Mouse (Mus musculus) midbrain, embryonic 15.5 days (tissue): ENCODE measurements around the gene 1110017D15Rik. TPM values are rescaled to one million over a fixed set of nuclear protein-coding genes. Genes with fewer than 3 reads are reported as not detected.

Experiments
- ATAC-seq: fragments of 200-750 bp; cut with Nextera tagmentation; replicated peaks from 2 replicates; pipeline ENCODE4 v1.8.0; 2017; ENCODE audit warnings: moderate TSS enrichment
- H3K27ac ChIP-seq: fragments of 300-500 bp; sonication (generic); 2 replicates; pipeline ENCODE4 v1.5.1; 2015; ENCODE audit warnings: mild to moderate bottlenecking, inconsistent platforms
- H3K27me3 ChIP-seq: fragments of 300-500 bp; sonication (generic); replicated peaks from 2 replicates; pipeline ENCODE4 v1.6.1; 2015; ENCODE audit warnings: inconsistent platforms
- H3K36me3 ChIP-seq: fragments of 300-500 bp; sonication (generic); replicated peaks from 2 replicates; pipeline ENCODE4 v1.6.1; 2015; ENCODE audit warnings: inconsistent platforms
- H3K4me1 ChIP-seq: fragments of 300-500 bp; sonication (generic); 2 replicates; pipeline ENCODE4 v1.6.1; 2015; ENCODE audit warnings: inconsistent platforms
- H3K4me2 ChIP-seq: fragments of 300-500 bp; sonication (generic); 2 replicates; pipeline ENCODE4 v1.6.1; 2015; ENCODE audit warnings: inconsistent platforms, mild to moderate bottlenecking, moderate library complexity
- H3K4me3 ChIP-seq: fragments of 300-500 bp; sonication (generic); 2 replicates; pipeline ENCODE4 v1.5.1; 2015; ENCODE audit warnings: mild to moderate bottlenecking, inconsistent platforms
- H3K9ac ChIP-seq: fragments of 300-500 bp; sonication (generic); 2 replicates; pipeline ENCODE4 v1.6.1; 2015; ENCODE audit warnings: mild to moderate bottlenecking, inconsistent platforms
- H3K9me3 ChIP-seq: fragments of 300-500 bp; sonication (generic); 2 replicates; pipeline ENCODE4 v1.6.1; 2016; ENCODE audit warnings: inconsistent platforms
- WGBS: fragments of 180-500 bp; shearing (Covaris S2); methylation state at CpG from one replicate; pipeline ENCODE4 v1.1.7; 2015; ENCODE audit warnings: mixed read lengths; 5-methylcytosine and 5-hydroxymethylcytosine counted together
- polyA plus RNA-seq: library from polyadenylated mRNA; unstranded; fragments of >200 nt; fragmentation: Nextera tagmentation; extraction: Ambion mirVana; gene quantifications from 2 replicates; pipeline ENCODE4 v1.2.1, GENCODE M21; 2015

The 1110017D15Rik gene
- polyA plus RNA-seq, result 13.8 and 15.5 TPM in 2 replicates

DNA sequence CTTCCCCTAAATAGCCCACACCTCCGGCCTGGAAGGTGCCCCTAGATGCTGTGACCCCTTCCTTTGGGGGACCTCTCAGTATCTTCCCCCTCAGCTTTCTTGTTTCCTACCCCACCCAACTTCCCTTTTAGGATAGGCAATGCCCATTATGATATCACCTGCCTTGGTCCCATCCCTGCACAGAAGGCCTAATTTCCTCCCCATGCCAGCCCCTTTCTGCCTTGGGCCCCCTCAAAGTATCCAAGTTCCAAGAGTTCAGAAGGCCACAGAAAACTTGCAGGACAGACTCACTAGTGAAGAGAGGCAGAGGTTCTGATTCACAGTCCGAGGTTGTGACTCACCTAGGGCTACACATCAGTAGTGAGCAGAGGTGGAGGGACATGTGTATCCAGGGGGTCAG is at the start of gene 1110017D15Rik:
TSS of gene 1110017D15Rik (minus strand) at position 101 of the 400 bp plus-strand sequence.
- Histone ChIP-seq H3K4me1 (peaks cover 8% of the 10 kb centered on the region), H3K9ac (no peak within 1 kb of the TSS), H3K27ac (no peak within 1 kb of the TSS), H3K27me3 (no peaks in the 10 kb centered on the region), H3K9me3 (no peaks in the 10 kb centered on the region), H3K4me2 (no peak within 1 kb of the TSS), H3K36me3 (0 out of 2 replicates have a peak, but pooled peaks cover 2% of the 10 kb centered on the region), H3K4me3 (no peak within 1 kb of the TSS)
- 88% methylated on average over 2 of the region's 2 CpGs for WGBS
- no peak for ATAC-seq

DNA sequence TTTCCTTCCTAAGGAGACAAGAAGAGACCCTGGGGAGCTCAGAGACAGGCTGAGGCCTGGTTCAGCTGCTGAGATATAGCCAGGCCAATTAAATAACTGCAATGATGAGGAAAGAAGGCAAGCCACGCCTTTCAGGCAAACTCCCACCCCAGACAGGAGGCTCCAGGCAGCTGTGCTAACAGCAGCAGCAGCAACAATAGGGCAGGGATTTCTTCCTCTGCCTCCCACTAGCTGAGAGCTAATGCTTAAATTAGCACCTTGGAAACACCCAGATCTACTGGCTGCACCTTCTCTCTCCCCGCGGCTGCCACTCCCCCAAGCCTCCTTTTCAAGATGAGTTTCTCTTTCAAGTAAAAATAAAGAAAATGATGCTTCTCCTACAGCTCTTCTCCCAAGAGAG is 49.0 kb upstream of the 1110017D15Rik start:
- H3K4me1 ChIP-seq, result peaks cover 33% of the 10 kb centered on the region
- no peaks in the 10 kb centered on the region for H3K9me3 ChIP-seq
- no peaks in the 10 kb centered on the region for H3K27me3 ChIP-seq
- no peak overlapping the region for H3K4me3 ChIP-seq
- 16% methylated on average over 3 of the region's 3 CpGs for WGBS
- no peak for ATAC-seq
- H3K4me2 ChIP-seq, result peak overlapping the region; percentile 3
- H3K9ac ChIP-seq, result no peak overlapping the region
- no peaks in the 10 kb centered on the region for H3K36me3 ChIP-seq
- H3K27ac ChIP-seq, result no peak overlapping the region

DNA sequence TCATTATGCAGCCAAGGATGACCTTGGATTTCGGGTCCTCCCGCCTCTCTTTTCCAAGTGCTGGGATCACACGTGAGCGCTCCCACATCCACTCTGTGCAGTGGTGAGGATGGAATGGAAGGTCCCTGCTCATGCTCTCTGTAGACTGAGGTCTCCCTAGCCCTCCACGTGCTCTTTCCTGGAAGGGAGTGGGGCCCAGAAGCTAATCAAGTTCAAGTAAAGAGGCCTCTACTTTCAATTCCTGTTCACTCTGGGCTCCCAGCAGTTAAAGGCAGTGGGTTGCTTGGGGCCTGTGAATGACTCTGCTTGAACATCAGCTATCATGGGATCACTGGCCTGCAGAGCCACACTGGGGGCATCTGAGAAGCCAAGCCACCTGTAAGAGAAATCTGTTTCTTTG is 46.2 kb upstream of the 1110017D15Rik start:
- Histone ChIP-seq H3K4me2 (no peak overlapping the region), H3K27me3 (no peaks in the 10 kb centered on the region), H3K36me3 (no peaks in the 10 kb centered on the region), H3K4me1 (peaks cover 26% of the 10 kb centered on the region), H3K4me3 (no peak overlapping the region), H3K9me3 (no peaks in the 10 kb centered on the region), H3K9ac (no peak overlapping the region), H3K27ac (no peak overlapping the region)
- no peak for ATAC-seq
- WGBS, result 91% methylated on average over 5 of the region's 5 CpGs

DNA sequence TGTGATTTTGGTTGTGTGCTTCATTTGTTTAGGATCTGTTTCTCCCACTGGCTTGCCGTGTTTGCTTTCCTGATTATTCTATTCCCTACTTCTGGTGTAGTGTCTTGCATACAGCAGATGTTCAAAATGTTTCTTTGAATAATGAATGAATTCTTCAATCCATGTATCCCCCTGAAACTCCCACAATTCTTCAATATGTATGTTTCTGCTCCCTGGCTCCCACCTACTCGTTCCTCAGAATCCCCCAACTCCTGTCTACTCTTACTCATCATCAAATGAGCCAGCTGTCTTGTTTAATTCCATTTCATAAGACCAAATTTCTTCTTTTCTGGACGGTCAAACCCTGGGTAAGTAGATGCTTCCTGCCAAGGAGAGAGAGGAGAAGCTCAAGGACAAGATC is 40.0 kb upstream of the 1110017D15Rik start:
- H3K27ac ChIP-seq, result peak overlapping the region; percentile 57; the same call in 1 of the 2 replicates
- no peaks in the 10 kb centered on the region for H3K9me3 ChIP-seq
- H3K9ac ChIP-seq, result no peak overlapping the region
- peak overlapping the region; percentile 21; the same call in 1 of the 2 replicates for H3K4me2 ChIP-seq
- peaks cover 41% of the 10 kb centered on the region for H3K4me1 ChIP-seq
- WGBS, result 48% methylated on average over 3 of the region's 3 CpGs
- no peak overlapping the region for H3K4me3 ChIP-seq
- ATAC-seq, result no peak
- H3K36me3 ChIP-seq, result no peaks in the 10 kb centered on the region
- H3K27me3 ChIP-seq, result no peaks in the 10 kb centered on the region

DNA sequence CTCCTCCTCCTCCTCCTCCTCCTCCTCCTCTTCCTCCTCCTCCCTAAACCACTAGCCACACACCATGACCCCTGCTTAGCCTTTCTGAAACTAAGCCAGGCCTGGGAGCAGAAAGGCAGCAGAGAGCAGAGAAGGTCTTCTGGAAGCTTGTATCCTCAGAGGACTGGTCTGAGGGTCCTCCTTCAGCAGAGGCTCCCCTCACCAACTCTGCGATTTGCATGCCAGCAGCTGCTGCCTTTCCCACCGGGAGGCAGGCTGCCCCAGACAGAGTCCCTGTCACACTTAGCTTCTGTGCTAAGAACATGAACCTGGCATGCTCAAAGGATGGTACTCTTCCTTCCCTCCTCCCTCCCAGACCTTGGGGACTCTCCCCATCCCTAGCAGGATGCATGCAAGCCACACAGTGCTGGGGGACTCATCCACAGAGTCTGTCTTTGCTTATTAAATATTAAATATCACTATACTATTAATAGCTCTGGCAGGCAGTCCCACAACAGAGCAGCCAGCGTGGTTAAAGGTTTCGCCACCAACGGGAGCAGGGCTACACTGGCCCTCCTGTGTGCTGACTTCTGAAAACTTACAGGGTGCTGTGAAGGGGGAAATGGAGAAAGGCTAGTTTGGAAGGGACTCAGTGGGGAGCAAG is 39.3 kb upstream of the 1110017D15Rik start:
- Histone ChIP-seq H3K9me3 (no peaks in the 10 kb centered on the region), H3K4me3 (no peak overlapping the region), H3K9ac (no peak overlapping the region), H3K36me3 (no peaks in the 10 kb centered on the region), H3K4me2 (peak overlapping the region; percentile 21; the same call in 1 of the 2 replicates), H3K27me3 (no peaks in the 10 kb centered on the region), H3K27ac (peak overlapping the region; percentile 57), H3K4me1 (peaks cover 41% of the 10 kb centered on the region)
- ATAC-seq, result peak; percentile 67; the same call in 1 of the 2 replicates
- 55% methylated on average over 5 of the region's 5 CpGs for WGBS

DNA sequence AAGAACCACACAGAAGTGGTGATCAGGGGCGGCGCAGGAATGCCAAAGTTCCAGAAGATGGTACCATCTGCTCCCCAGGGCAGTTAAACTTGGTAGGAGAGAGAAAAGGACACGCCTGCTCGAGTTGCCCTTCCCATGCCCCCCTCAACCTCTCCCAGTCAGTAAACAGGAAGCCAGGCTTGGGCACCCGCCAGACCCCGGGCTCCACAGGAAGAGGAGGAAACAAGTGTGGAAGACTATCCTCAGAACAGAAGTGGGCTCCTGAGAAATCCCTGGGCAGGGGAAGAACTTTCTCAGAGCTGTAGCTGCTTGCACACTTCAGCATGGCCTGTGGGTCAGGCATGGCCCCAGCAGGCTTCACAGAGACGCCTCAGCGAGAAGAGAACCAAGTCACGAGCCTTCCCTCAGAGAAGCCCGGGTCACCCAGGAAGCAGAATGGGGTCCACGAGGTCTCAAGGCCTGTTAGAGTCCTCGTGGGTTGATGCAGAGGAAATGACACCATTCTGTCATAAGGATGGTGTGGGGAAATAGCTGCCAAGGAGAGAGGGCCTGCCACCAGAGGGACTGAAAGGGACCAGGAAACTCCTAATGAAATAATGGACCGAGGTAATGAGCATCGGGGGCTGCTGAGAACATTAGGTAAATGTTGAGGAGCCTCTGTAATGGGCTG is 38.0 kb upstream of the 1110017D15Rik start:
- Histone ChIP-seq H3K9ac (no peak overlapping the region), H3K4me2 (no peak overlapping the region), H3K4me1 (peaks cover 41% of the 10 kb centered on the region), H3K9me3 (no peaks in the 10 kb centered on the region), H3K4me3 (no peak overlapping the region), H3K36me3 (no peaks in the 10 kb centered on the region), H3K27ac (no peak overlapping the region), H3K27me3 (no peaks in the 10 kb centered on the region)
- no peak for ATAC-seq
- 83% methylated on average over 14 of the region's 14 CpGs for WGBS

DNA sequence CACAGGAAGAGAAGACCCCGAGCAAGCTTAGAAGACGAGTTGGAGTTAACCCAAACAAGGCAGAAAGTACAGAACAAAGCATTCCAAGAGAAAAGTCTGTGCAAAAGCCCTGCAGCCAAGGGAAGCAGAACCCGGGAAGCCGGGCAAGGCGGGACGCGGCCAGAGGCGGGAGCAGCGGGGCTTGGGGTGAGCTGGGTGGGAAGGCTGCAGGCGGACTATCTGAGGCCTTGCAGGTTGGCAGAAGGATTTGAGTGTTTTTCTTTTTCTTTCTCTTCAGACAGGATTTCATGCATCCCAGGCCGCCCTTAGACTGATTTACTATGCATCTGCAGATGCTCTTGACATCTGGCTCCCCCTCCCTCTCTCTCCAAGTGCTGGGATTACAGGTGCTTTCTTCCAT is 36.0 kb upstream of the 1110017D15Rik start:
- no peak for ATAC-seq
- Histone ChIP-seq H3K9ac (no peak overlapping the region), H3K27me3 (no peaks in the 10 kb centered on the region), H3K36me3 (no peaks in the 10 kb centered on the region), H3K4me1 (peaks cover 43% of the 10 kb centered on the region), H3K27ac (peak overlapping the region; percentile 23; the same call in 1 of the 2 replicates), H3K4me2 (no peak overlapping the region), H3K4me3 (no peak overlapping the region), H3K9me3 (no peaks in the 10 kb centered on the region)
- 60% methylated on average over 11 of the region's 11 CpGs for WGBS

DNA sequence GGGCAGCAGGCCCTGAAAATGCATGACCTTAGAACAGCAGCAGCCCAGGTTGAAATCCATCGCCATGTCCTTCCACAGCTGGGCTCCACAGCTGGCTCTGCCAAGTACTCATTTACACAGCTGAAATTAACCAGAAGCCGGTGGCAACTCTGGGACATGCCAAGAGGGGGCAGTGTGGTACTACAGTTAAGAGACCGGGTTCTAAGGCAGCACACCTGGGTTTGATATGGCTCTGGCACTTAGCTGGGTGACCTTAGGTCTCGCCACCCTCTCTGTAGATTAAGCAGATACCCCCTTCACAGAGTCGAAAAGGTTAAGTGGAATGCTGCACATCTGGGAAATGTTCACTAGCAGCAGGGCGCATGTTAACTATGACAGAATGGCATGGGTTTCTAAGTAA is 35.4 kb upstream of the 1110017D15Rik start:
- 46% methylated on average over 6 of the region's 6 CpGs for WGBS
- Histone ChIP-seq H3K36me3 (no peaks in the 10 kb centered on the region), H3K9me3 (no peaks in the 10 kb centered on the region), H3K9ac (no peak overlapping the region), H3K27ac (no peak overlapping the region), H3K4me2 (no peak overlapping the region), H3K4me1 (peaks cover 39% of the 10 kb centered on the region), H3K27me3 (no peaks in the 10 kb centered on the region), H3K4me3 (no peak overlapping the region)
- no peak for ATAC-seq

DNA sequence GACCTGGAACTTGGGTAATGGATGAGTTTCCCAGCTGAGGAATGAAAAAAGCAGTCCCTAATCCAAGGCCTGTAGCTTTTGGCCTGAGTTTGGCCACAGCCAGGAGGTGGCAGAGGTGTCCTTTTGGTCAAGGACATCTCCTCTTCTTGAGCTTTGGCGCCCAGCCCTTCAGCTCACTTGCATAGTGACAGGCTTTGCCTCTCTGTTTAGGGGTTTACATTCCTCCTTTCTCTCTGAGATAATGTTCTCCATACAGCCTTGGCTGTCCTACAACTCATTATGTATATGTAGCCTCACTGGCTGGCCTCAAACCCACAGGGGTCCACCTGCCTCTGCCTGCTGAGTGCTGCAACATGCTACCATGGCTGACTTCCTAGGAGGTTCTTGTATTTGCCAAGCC is 30.0 kb upstream of the 1110017D15Rik start:
- H3K27me3 ChIP-seq, result no peaks in the 10 kb centered on the region
- H3K9me3 ChIP-seq, result no peaks in the 10 kb centered on the region
- H3K4me1 ChIP-seq, result peaks cover 28% of the 10 kb centered on the region
- no peak overlapping the region for H3K4me2 ChIP-seq
- no peaks in the 10 kb centered on the region for H3K36me3 ChIP-seq
- no peak overlapping the region for H3K9ac ChIP-seq
- no peak for ATAC-seq
- H3K4me3 ChIP-seq, result no peak overlapping the region
- WGBS, result 78% methylated on average over 1 of the region's 1 CpGs
- H3K27ac ChIP-seq, result no peak overlapping the region

DNA sequence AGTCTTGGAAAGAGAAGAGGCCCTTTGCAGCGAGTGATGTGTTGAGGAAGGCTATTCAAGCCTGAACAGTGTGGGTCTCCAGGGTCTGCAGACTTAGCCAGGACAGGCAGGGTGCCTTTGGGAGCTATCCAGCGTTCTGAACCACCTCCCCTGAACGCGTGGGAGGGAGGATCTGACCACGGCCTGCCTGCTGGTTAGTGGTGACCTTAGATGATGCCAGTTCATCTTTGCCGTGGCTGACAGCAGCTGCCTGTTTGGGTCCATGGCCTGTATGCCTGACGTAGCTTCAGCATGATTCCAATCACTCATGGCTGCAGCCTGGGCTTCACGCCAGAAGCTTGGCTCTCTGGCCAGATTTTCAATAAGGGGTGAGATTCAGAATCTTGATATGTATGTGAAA is 28.9 kb upstream of the 1110017D15Rik start:
- Histone ChIP-seq H3K4me1 (peaks cover 29% of the 10 kb centered on the region), H3K4me2 (no peak overlapping the region), H3K9ac (no peak overlapping the region), H3K4me3 (no peak overlapping the region), H3K27me3 (no peaks in the 10 kb centered on the region), H3K36me3 (no peaks in the 10 kb centered on the region), H3K9me3 (no peaks in the 10 kb centered on the region), H3K27ac (no peak overlapping the region)
- ATAC-seq, result no peak
- WGBS, result 18% methylated on average over 8 of the region's 8 CpGs

DNA sequence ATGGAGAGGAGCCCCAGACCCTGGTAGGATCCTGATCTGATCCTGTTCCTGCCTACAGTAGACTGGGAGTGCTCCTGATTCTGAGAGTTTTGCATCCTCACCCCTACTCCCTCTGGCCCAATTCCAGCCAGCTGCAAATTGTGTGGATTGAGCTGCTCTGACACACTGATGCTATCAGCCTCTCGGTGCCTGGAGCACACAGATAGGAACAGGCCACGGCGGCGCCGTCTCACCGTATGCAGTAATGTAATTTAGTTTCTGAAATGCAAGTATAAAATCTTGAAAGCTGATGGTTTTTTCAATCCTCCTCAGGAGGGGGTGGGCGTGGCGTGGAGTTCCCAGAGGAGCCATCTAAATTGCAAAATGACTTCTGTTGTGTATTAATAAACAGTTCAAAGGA is 25.0 kb upstream of the 1110017D15Rik start:
- WGBS, result 69% methylated on average over 8 of the region's 8 CpGs
- peak; percentile 37 for ATAC-seq
- H3K9ac ChIP-seq, result no peak overlapping the region
- peak overlapping the region; percentile 64; the same call in 1 of the 2 replicates for H3K27ac ChIP-seq
- peaks cover 26% of the 10 kb centered on the region for H3K4me1 ChIP-seq
- H3K4me2 ChIP-seq, result no peak overlapping the region
- no peaks in the 10 kb centered on the region for H3K9me3 ChIP-seq
- H3K4me3 ChIP-seq, result no peak overlapping the region
- H3K36me3 ChIP-seq, result no peaks in the 10 kb centered on the region
- H3K27me3 ChIP-seq, result no peaks in the 10 kb centered on the region

DNA sequence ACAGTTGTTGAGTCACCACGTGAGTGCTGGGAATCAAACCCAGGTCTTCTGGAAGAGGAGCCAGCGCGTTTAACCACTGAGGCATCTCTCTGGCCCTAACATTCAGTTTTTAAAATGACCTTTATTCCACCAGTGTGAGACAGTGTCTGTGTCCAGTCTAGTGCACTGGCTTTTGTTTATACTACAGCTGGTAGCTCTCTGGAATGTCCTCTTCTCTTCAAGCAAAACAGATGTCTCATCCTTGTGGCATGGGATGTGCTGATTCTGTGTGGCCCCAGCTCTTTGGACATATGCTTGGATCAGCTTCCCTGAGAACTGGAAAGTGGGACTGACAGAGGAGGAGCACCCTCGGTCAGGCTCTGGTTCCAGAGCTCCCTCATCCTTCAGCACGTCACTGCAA is 17.7 kb upstream of the 1110017D15Rik start:
- Histone ChIP-seq H3K9ac (no peak overlapping the region), H3K9me3 (no peaks in the 10 kb centered on the region), H3K27ac (no peak overlapping the region), H3K4me1 (peaks cover 6% of the 10 kb centered on the region; the same call in 1 of the 2 replicates), H3K27me3 (no peaks in the 10 kb centered on the region), H3K4me2 (no peak overlapping the region), H3K4me3 (no peak overlapping the region), H3K36me3 (no peaks in the 10 kb centered on the region)
- 84% methylated on average over 5 of the region's 5 CpGs for WGBS
- ATAC-seq, result no peak

DNA sequence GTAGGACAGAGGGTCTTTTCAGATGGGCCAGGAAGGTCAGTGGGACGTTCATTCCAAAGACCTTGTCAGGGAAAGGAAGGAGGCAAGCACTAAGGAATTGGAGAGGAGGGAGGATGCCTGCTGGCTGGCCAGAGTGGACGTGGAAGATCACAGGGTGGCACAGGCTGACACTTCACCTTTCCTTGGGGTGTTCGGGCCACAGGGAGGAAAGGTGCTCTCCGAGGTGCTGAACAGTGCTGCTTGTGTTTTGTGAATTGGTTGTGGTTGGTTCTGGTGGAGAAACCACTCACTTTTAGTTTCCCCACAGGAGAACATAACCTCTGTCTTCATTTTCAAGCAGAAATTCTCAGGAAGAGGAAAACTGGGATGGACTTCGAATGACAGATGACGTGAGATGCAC is 15.3 kb upstream of the 1110017D15Rik start:
- Histone ChIP-seq H3K9me3 (no peaks in the 10 kb centered on the region), H3K9ac (no peak overlapping the region), H3K4me3 (no peak overlapping the region), H3K4me1 (peaks cover 24% of the 10 kb centered on the region), H3K36me3 (no peaks in the 10 kb centered on the region), H3K27me3 (no peaks in the 10 kb centered on the region), H3K4me2 (no peak overlapping the region), H3K27ac (no peak overlapping the region)
- 44% methylated on average over 6 of the region's 6 CpGs for WGBS
- ATAC-seq, result no peak
